Mouse (Mus musculus) cerebellum, adult 8-10 months (tissue): Measurements from ENCODE around the gene Anxa5.

Experiments used
- DNase-seq: peaks from one replicate; pipeline ENCODE4 v3.0.0; 2022

Anxa5 gene

GRCm38 (mm10) chr3:36475532-36476087 lies at the start of gene Anxa5, which contains the start of gene 1810062G17Rik:
Gene Anxa5 (minus strand): TSS chr3:36475894.
Gene 1810062G17Rik (plus strand): TSS chr3:36475937.
- DNase-seq, result peak; percentile 84

- no peak for DNase-seq
Observed at GRCm38 (mm10) chr3:36524466-36524865, 48.8 kb upstream of the Anxa5 start.

- no peak for DNase-seq
Observed at GRCm38 (mm10) chr3:36522137-36522536, 46.4 kb upstream of the Anxa5 start.

- no peak for DNase-seq
Observed at GRCm38 (mm10) chr3:36521073-36522060, 45.7 kb upstream of the Anxa5 start, which contains the start of gene Gm11549. Gene Gm11549 (minus strand): TSS chr3:36521813.

- DNase-seq, result no peak
Observed at GRCm38 (mm10) chr3:36516196-36516595, 40.5 kb upstream of the Anxa5 start.

GRCm38 (mm10) chr3:36511491-36511890 lies 35.8 kb upstream of the Anxa5 start:
- no peak for DNase-seq

GRCm38 (mm10) chr3:36505809-36506735 lies 30.4 kb upstream of the Anxa5 start:
- DNase-seq, result no peak

- DNase-seq, result no peak
Observed at GRCm38 (mm10) chr3:36505306-36505705, 29.6 kb upstream of the Anxa5 start.

- no peak for DNase-seq
Observed at GRCm38 (mm10) chr3:36501546-36501945, 25.9 kb upstream of the Anxa5 start.

GRCm38 (mm10) chr3:36500976-36501375 lies 25.3 kb upstream of the Anxa5 start:
- no peak for DNase-seq

GRCm38 (mm10) chr3:36499418-36499817 lies 23.7 kb upstream of the Anxa5 start:
- no peak for DNase-seq

GRCm38 (mm10) chr3:36498224-36498623 lies 22.5 kb upstream of the Anxa5 start:
- no peak for DNase-seq

GRCm38 (mm10) chr3:36496746-36497145 lies 21.1 kb upstream of the Anxa5 start:
- peak; percentile 38 for DNase-seq

GRCm38 (mm10) chr3:36496273-36496672 lies 20.6 kb upstream of the Anxa5 start:
- no peak for DNase-seq

- peak; percentile 84 for DNase-seq
Observed at GRCm38 (mm10) chr3:36495436-36495835, 19.7 kb upstream of the Anxa5 start.

GRCm38 (mm10) chr3:36494613-36495012 lies 18.9 kb upstream of the Anxa5 start:
- DNase-seq, result no peak

- no peak for DNase-seq
Observed at GRCm38 (mm10) chr3:36493641-36494283, 18.1 kb upstream of the Anxa5 start.

- DNase-seq, result no peak
Observed at GRCm38 (mm10) chr3:36492716-36493391, 17.2 kb upstream of the Anxa5 start.

- DNase-seq, result no peak
Observed at GRCm38 (mm10) chr3:36491535-36491934, 15.8 kb upstream of the Anxa5 start.

GRCm38 (mm10) chr3:36489590-36489910 lies 13.9 kb upstream of the Anxa5 start:
- no peak for DNase-seq

GRCm38 (mm10) chr3:36488899-36489589 lies 13.3 kb upstream of the Anxa5 start:
- no peak for DNase-seq
